Mouse (Mus musculus): Measurements from ENCODE around the gene Coa7.

Gene Coa7

GRCm38 (mm10) chr4:108327730-108328484 is at the start of gene Coa7:
Gene Coa7 (plus strand): TSS chr4:108328140.
- DNase-seq (ENCODE audit: low read depth, low spot score) = peak; percentile 98

- DNase-seq (ENCODE audit: low read depth, low spot score) = no peak
Observed at GRCm38 (mm10) chr4:108300266-108300665, 27.7 kb upstream of the Coa7 start.

- DNase-seq (ENCODE audit: low read depth, low spot score) = peak; percentile 95
Observed at GRCm38 (mm10) chr4:108300670-108301373, 27.1 kb upstream of the Coa7 start, which contains the start of gene Zyg11b. Gene Zyg11b (minus strand): TSS chr4:108301096.

- DNase-seq (ENCODE audit: low read depth, low spot score) = peak; percentile 65
Observed at GRCm38 (mm10) chr4:108302296-108302890, 25.5 kb upstream of the Coa7 start.

GRCm38 (mm10) chr4:108310706-108311105 is 17.2 kb upstream of the Coa7 start:
- DNase-seq (ENCODE audit: low read depth, low spot score) = no peak

GRCm38 (mm10) chr4:108314041-108314440 is 13.9 kb upstream of the Coa7 start:
- no peak for DNase-seq (ENCODE audit: low read depth, low spot score)

GRCm38 (mm10) chr4:108317656-108318605 is 10.0 kb upstream of the Coa7 start:
- DNase-seq (ENCODE audit: low read depth, low spot score) = no peak

GRCm38 (mm10) chr4:108318649-108319615 is 9.0 kb upstream of the Coa7 start:
- peak; percentile 92 for DNase-seq (ENCODE audit: low read depth, low spot score)

GRCm38 (mm10) chr4:108319747-108320146 is 8.2 kb upstream of the Coa7 start:
- peak; percentile 66 for DNase-seq (ENCODE audit: low read depth, low spot score)

- DNase-seq (ENCODE audit: low read depth, low spot score) = no peak
Observed at GRCm38 (mm10) chr4:108320627-108321380, 7.1 kb upstream of the Coa7 start.

GRCm38 (mm10) chr4:108323588-108323987 is 4.4 kb upstream of the Coa7 start:
- DNase-seq (ENCODE audit: low read depth, low spot score) = no peak

GRCm38 (mm10) chr4:108327071-108327579 is 815 bp upstream of the Coa7 start:
- peak; percentile 91 for DNase-seq (ENCODE audit: low read depth, low spot score)

GRCm38 (mm10) chr4:108329840-108330239 is 1.9 kb downstream of the Coa7 start:
- DNase-seq (ENCODE audit: low read depth, low spot score) = no peak

- DNase-seq (ENCODE audit: low read depth, low spot score) = no peak
Observed at GRCm38 (mm10) chr4:108332041-108332440, 4.1 kb downstream of the Coa7 start.

- no peak for DNase-seq (ENCODE audit: low read depth, low spot score)
Observed at GRCm38 (mm10) chr4:108335413-108335812, 7.5 kb downstream of the Coa7 start.

- DNase-seq (ENCODE audit: low read depth, low spot score) = no peak
Observed at GRCm38 (mm10) chr4:108336765-108337164, 8.8 kb downstream of the Coa7 start.

GRCm38 (mm10) chr4:108337817-108338216 is 9.9 kb downstream of the Coa7 start:
- DNase-seq (ENCODE audit: low read depth, low spot score) = peak; percentile 53

- DNase-seq (ENCODE audit: low read depth, low spot score) = peak; percentile 26
Observed at GRCm38 (mm10) chr4:108338321-108338733, 10.4 kb downstream of the Coa7 start.

- DNase-seq (ENCODE audit: low read depth, low spot score) = peak; percentile 32
Observed at GRCm38 (mm10) chr4:108338811-108339210, 10.9 kb downstream of the Coa7 start.
